Mouse (Mus musculus): ENCODE data around the gene Cd24a.

The Cd24a gene

DNA sequence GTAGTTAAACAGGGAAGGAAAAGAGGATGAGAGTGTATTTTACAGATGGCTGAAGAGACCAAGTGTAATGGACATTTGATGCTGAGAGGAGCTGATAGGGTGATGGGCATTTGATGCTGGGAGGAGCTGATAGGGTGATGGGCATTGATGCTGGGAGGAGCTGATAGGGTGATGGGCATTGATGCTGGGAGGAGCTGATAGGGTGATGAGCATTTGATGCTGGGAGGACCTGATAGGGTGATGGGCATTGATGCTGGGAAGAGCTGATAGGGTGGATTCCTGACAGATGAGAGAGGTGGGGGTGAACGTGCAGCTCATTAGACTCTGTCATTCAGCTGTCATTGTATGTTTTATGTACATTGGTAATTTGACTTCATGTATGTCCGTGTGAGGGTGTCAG lies 47.5 kb downstream of the Cd24a start:
- no peak for DNase-seq (ENCODE audit: low read depth, low spot score)

GRCm38 (mm10) chr10:43629216-43629615 lies 51.1 kb downstream of the Cd24a start:
- DNase-seq (ENCODE audit: low read depth, low spot score) = no peak

DNA sequence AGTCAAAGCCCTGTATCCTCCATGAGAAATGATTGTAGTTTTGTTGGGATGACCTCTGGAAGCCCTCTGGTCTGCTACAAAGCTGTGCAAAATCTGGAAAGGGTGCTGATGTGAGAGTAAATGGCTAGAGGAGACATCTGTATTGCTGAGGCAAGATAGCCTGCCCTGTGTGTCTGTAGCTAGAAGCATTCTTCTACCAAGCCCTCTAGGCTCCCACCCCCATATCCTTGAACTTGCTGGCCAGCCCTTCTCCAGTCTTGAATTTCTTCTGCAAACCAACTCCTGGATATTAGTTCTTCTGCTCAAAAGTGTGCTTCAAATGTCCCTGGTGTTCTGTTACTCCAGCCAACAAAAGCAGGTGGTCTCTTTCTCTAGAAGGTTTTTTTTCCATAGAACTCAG lies 51.8 kb downstream of the Cd24a start:
- DNase-seq (ENCODE audit: low read depth, low spot score) = no peak

DNA sequence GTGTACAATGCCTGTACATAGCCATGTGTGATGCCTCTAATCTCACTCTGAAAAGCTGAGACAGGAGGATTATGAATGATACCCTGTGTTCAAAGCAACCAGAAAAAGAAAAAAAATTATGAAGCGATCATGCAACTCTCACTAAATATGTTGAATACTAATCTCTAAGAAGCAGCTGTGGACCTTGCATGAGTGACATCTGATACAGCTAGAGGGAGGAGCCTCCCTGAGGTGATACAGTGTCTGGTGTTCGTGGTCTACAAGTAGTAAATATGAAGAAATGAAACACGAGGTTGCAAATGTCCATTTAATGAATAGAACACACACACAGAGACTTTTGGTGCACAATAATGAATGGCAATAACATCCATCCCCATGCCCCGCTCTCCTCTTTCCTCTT lies 52.5 kb downstream of the Cd24a start:
- no peak for DNase-seq (ENCODE audit: low read depth, low spot score)

- no peak for DNase-seq (ENCODE audit: low read depth, low spot score)
Observed at GRCm38 (mm10) chr10:43631049-43631448, 53.0 kb downstream of the Cd24a start.

DNA sequence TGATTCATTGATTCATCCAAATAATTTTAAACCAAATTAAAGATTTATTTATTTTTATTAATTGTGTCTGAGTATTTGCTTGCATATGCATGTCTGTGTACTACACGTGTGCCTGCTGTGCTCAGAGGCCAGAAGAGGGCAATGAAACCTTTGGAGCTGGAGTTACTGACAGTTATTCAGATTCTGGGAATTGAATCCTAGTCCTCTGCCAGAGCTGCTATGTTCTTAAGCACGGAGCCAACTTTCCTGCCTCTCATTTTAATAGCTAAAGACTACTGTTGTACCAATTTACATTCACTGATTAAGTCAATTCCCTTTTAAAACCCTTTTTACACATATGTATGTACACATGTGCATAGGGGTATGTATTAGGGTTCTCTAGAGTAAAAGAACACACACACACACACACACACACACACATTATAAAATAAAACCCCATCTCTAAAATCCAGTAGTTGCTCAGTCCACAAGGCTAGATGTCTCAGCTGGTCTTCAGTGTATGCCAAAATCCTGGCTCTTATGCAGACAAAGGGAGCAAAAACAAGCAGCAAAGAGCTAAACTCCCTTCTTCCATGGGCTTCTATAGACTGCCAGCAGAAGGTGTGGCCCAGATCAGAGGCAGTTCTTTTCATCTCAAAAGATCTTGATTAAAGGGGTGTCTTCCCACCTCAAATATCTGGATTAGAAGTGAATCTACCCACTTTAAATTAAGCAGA lies 53.7 kb downstream of the Cd24a start:
- no peak for DNase-seq (ENCODE audit: low read depth, low spot score)

DNA sequence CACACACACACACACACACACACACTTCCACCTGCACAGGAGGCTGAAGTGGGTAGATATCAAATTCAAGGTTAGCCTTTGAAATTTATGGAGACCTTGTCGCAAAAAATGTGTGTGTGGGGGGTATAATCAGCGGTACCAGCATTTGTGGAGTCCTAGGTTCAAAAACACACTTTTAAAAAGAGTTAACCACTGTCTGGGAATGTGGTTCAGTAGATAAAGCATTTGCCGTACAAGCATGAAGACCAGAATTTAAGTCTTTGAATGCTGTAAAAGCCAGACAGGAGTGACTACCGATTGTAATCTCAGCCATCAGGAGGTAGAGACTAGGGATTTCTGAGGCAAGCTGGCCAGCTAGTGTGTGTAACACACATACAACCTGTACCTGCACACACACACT lies 55.0 kb downstream of the Cd24a start:
- no peak for DNase-seq (ENCODE audit: low read depth, low spot score)

All from WW6 (cell line).